Comparison of ENCODE assay signal across 1 mouse cellular context in genomic region chr7:67629681-67630080, GRCm38 (mm10).
TF ChIP-seq lines count a peak whose summit lies in the region.

No protein-coding gene starts in this region.

TF ChIP-seq in MEL, 35 proteins besides CTCF, POLR2A, EP300 and RAD21:
- 0 out of 2 replicates have a peak, but pooled peaks have one; percentile 21 for TF ChIP-seq ZC3H11A (IDR thresholded peaks at IDR 0.05; ENCODE audit: low read depth, low read length)
- no peak for TF ChIP-seq MXI1 (IDR thresholded peaks at IDR 0.05; ENCODE audit: low read depth, low read length)
- peak; percentile 32 for TF ChIP-seq SMC3 (IDR thresholded peaks at IDR 0.05; ENCODE audit: low read depth, low read length)
TF ChIP-seq in MEL: peak in this region for 2.
